Mouse (Mus musculus) embryonic facial prominence, embryonic 14.5 days (tissue): ENCODE measurements around the gene Gns. TPM values are rescaled to one million over a fixed set of nuclear protein-coding genes. Genes with fewer than 3 reads are reported as not detected.

Source experiments
- ATAC-seq: fragments of 200-750 bp; cut with Nextera tagmentation; 2 replicates; pipeline ENCODE4 v1.8.0; 2017; ENCODE audit warnings: low read depth, moderate number of reproducible peaks, moderate TSS enrichment
- DNase-seq: peaks from one replicate; pipeline ENCODE4 v3.0.0-alpha.2; 2015; ENCODE audit warnings: low spot score
- H3K27ac ChIP-seq: fragments of 300-500 bp; sonication (generic); replicated peaks from 2 replicates; pipeline ENCODE4 v1.5.1; 2014; ENCODE audit warnings: low read depth, mild to moderate bottlenecking, low read length, moderate library complexity
- H3K27me3 ChIP-seq: fragments of 300-500 bp; sonication (generic); replicated peaks from 2 replicates; pipeline ENCODE4 v1.6.1; 2014; ENCODE audit warnings: low read length; ENCODE audit not compliant: control insufficient read depth, insufficient read depth
- H3K36me3 ChIP-seq: fragments of 300-500 bp; sonication (generic); 2 replicates; pipeline ENCODE4 v1.6.1; 2014; ENCODE audit warnings: low read length, mixed read lengths; ENCODE audit not compliant: control insufficient read depth, insufficient read depth
- H3K4me1 ChIP-seq: fragments of 300-500 bp; sonication (generic); 2 replicates; pipeline ENCODE4 v1.6.1; 2014; ENCODE audit warnings: antibody characterized with exemption, low read length; ENCODE audit not compliant: control insufficient read depth, insufficient read depth
- H3K4me2 ChIP-seq: fragments of 300-500 bp; sonication (generic); 2 replicates; pipeline ENCODE4 v1.6.1; 2014; ENCODE audit warnings: low read depth, mild to moderate bottlenecking, low read length, moderate library complexity, mixed read lengths
- H3K4me3 ChIP-seq: fragments of 300-500 bp; sonication (generic); 2 replicates; pipeline ENCODE4 v1.5.1; 2014; ENCODE audit warnings: low read depth, mild to moderate bottlenecking, low read length
- H3K9ac ChIP-seq: fragments of 300-500 bp; sonication (generic); 2 replicates; pipeline ENCODE4 v1.6.1; 2014; ENCODE audit warnings: low read depth, mild to moderate bottlenecking, low read length, moderate library complexity, mixed read lengths
- H3K9me3 ChIP-seq: fragments of 300-500 bp; sonication (generic); 2 replicates; pipeline ENCODE4 v1.6.1; 2016; ENCODE audit warnings: low read length; ENCODE audit not compliant: control insufficient read depth
- WGBS: fragments of 180-500 bp; shearing (Covaris S2); extraction: QIAGEN DNeasy Blood & Tissue Kit; methylation state at CpG from one replicate; pipeline ENCODE4 v1.1.7; 2014; 5-methylcytosine and 5-hydroxymethylcytosine counted together
- polyA plus RNA-seq: library from polyadenylated mRNA; unstranded; fragments of >200 nt; fragmentation: Nextera tagmentation; extraction: Ambion mirVana; gene quantifications from 2 replicates; pipeline ENCODE4 v1.2.1, GENCODE M21; 2014

The Gns gene
- polyA plus RNA-seq, 1 experiment from 2014 or later: 58.8 TPM

GRCm38 (mm10) chr10:121374013-121374412 lies 9.1 kb downstream of the Gns start:
- no peak for DNase-seq
- Histone ChIP-seq H3K4me2 (no peak overlapping the region; the same call in 1 of the 2 replicates), H3K27me3 (no peaks in the 10 kb centered on the region), H3K4me3 (no peak overlapping the region), H3K27ac (peak overlapping the region; percentile 3; the same call in 1 of the 2 replicates), H3K9ac (no peak overlapping the region), H3K4me1 (peaks cover 5% of the 10 kb centered on the region; the same call in 1 of the 2 replicates), H3K9me3 (no peaks in the 10 kb centered on the region), H3K36me3 (peaks cover 71% of the 10 kb centered on the region)
- no peak for ATAC-seq
- 38% methylated on average over 12 of the region's 12 CpGs for WGBS

GRCm38 (mm10) chr10:121374693-121375620 lies 10.1 kb downstream of the Gns start:
- ATAC-seq (no peak), DNase-seq (no peak)
- H3K36me3 ChIP-seq: peaks cover 77% of the 10 kb centered on the region
- H3K27ac ChIP-seq: no peak overlapping the region
- H3K27me3 ChIP-seq: no peaks in the 10 kb centered on the region
- no peak overlapping the region for H3K9ac ChIP-seq
- H3K4me2 ChIP-seq: no peak overlapping the region
- H3K4me1 ChIP-seq: peaks cover 5% of the 10 kb centered on the region; the same call in 1 of the 2 replicates
- H3K4me3 ChIP-seq: no peak overlapping the region
- 84% methylated on average over 17 of the region's 17 CpGs for WGBS
- H3K9me3 ChIP-seq: no peaks in the 10 kb centered on the region

- no peak for DNase-seq
- Histone ChIP-seq H3K4me3 (no peak overlapping the region), H3K4me2 (no peak overlapping the region), H3K9ac (no peak overlapping the region), H3K36me3 (peaks cover 77% of the 10 kb centered on the region), H3K4me1 (peaks cover 5% of the 10 kb centered on the region; the same call in 1 of the 2 replicates), H3K27me3 (no peaks in the 10 kb centered on the region), H3K9me3 (no peaks in the 10 kb centered on the region), H3K27ac (no peak overlapping the region)
- ATAC-seq: no peak
- 71% methylated on average over 23 of the region's 24 CpGs for WGBS
Observed at GRCm38 (mm10) chr10:121375649-121376493, 11.0 kb downstream of the Gns start.

GRCm38 (mm10) chr10:121376530-121377271 lies 11.8 kb downstream of the Gns start:
- no peak overlapping the region for H3K4me3 ChIP-seq
- WGBS: 89% methylated on average over 24 of the region's 24 CpGs
- no peaks in the 10 kb centered on the region for H3K9me3 ChIP-seq
- DNase-seq (peak; percentile 41), ATAC-seq (no peak)
- H3K36me3 ChIP-seq: peaks cover 80% of the 10 kb centered on the region
- no peak overlapping the region for H3K9ac ChIP-seq
- H3K4me1 ChIP-seq: peaks cover 5% of the 10 kb centered on the region; the same call in 1 of the 2 replicates
- H3K27me3 ChIP-seq: no peaks in the 10 kb centered on the region
- H3K27ac ChIP-seq: no peak overlapping the region
- H3K4me2 ChIP-seq: no peak overlapping the region

- Histone ChIP-seq H3K36me3 (peaks cover 86% of the 10 kb centered on the region), H3K4me1 (no peaks in the 10 kb centered on the region), H3K9ac (no peak overlapping the region), H3K27me3 (no peaks in the 10 kb centered on the region), H3K9me3 (no peaks in the 10 kb centered on the region), H3K27ac (no peak overlapping the region), H3K4me3 (no peak overlapping the region), H3K4me2 (no peak overlapping the region)
- ATAC-seq (no peak), DNase-seq (no peak)
- 97% methylated on average over 3 of the region's 3 CpGs for WGBS
Observed at GRCm38 (mm10) chr10:121379387-121379786, 14.5 kb downstream of the Gns start.

- DNase-seq: no peak
- H3K4me3 ChIP-seq: no peak overlapping the region
- WGBS: 94% methylated on average over 18 of the region's 18 CpGs
- H3K9me3 ChIP-seq: no peaks in the 10 kb centered on the region
- H3K4me1 ChIP-seq: 0 out of 2 replicates have a peak, but pooled peaks cover 2% of the 10 kb centered on the region
- no peaks in the 10 kb centered on the region for H3K27me3 ChIP-seq
- H3K36me3 ChIP-seq: peaks cover 91% of the 10 kb centered on the region
- no peak for ATAC-seq
- H3K27ac ChIP-seq: no peak overlapping the region
- no peak overlapping the region for H3K4me2 ChIP-seq
- no peak overlapping the region for H3K9ac ChIP-seq
Observed at GRCm38 (mm10) chr10:121381280-121381679, 16.4 kb downstream of the Gns start.

- no peak for ATAC-seq
- H3K27me3 ChIP-seq: no peaks in the 10 kb centered on the region
- DNase-seq: no peak
- no peak overlapping the region for H3K27ac ChIP-seq
- peaks cover 84% of the 10 kb centered on the region for H3K36me3 ChIP-seq
- no peak overlapping the region for H3K4me2 ChIP-seq
- H3K9me3 ChIP-seq: no peaks in the 10 kb centered on the region
- no peak overlapping the region for H3K9ac ChIP-seq
- 0 out of 2 replicates have a peak, but pooled peaks cover 3% of the 10 kb centered on the region for H3K4me1 ChIP-seq
- 88% methylated on average over 13 of the region's 13 CpGs for WGBS
- no peak overlapping the region for H3K4me3 ChIP-seq
Observed at GRCm38 (mm10) chr10:121384710-121385109, 19.8 kb downstream of the Gns start.

- H3K36me3 ChIP-seq: peaks cover 84% of the 10 kb centered on the region
- no peaks in the 10 kb centered on the region for H3K27me3 ChIP-seq
- DNase-seq (no peak), ATAC-seq (no peak)
- no peaks in the 10 kb centered on the region for H3K9me3 ChIP-seq
- no peak overlapping the region for H3K4me2 ChIP-seq
- no peak overlapping the region for H3K27ac ChIP-seq
- 0 out of 2 replicates have a peak, but pooled peaks cover 3% of the 10 kb centered on the region for H3K4me1 ChIP-seq
- no peak overlapping the region for H3K4me3 ChIP-seq
- 96% methylated on average over 6 of the region's 6 CpGs for WGBS
- H3K9ac ChIP-seq: no peak overlapping the region
Observed at GRCm38 (mm10) chr10:121385695-121386094, 20.8 kb downstream of the Gns start.
